Mouse (Mus musculus): ENCODE results near the gene Dnajc5.
"Not testable (repeated sequence)": the region's sequence is repeated elsewhere in the genome, so short reads cannot be mapped to it uniquely, and the experiment has no call there.

Gene Dnajc5

GRCm38 (mm10) chr2:181520118-181520935 lies at the start of gene Dnajc5:
Gene Dnajc5 (plus strand): TSS chr2:181520485.
- DNase-seq (ENCODE audit: low spot score in 2 of 2): peak; percentile 95 to 98

GRCm38 (mm10) chr2:181471246-181471645 lies 49.0 kb upstream of the Dnajc5 start:
- DNase-seq (ENCODE audit: low spot score in 2 of 2): no peak

GRCm38 (mm10) chr2:181472256-181472827 lies 47.9 kb upstream of the Dnajc5 start:
- no peak for DNase-seq (ENCODE audit: low spot score in 2 of 2)

- DNase-seq (ENCODE audit: low spot score in 2 of 2): no peak
Observed at GRCm38 (mm10) chr2:181483120-181483519, 37.2 kb upstream of the Dnajc5 start.

GRCm38 (mm10) chr2:181483562-181484318 lies 36.5 kb upstream of the Dnajc5 start:
- no peak for DNase-seq (ENCODE audit: low spot score in 2 of 2)

GRCm38 (mm10) chr2:181484456-181485233 lies 35.6 kb upstream of the Dnajc5 start:
- no peak for DNase-seq (ENCODE audit: low spot score in 2 of 2)

- DNase-seq (ENCODE audit: low spot score in 2 of 2): no peak
Observed at GRCm38 (mm10) chr2:181485741-181486140, 34.5 kb upstream of the Dnajc5 start.

GRCm38 (mm10) chr2:181487338-181488277 lies 32.7 kb upstream of the Dnajc5 start:
- DNase-seq (ENCODE audit: low spot score in 2 of 2): no peak

GRCm38 (mm10) chr2:181491432-181492205 lies 28.7 kb upstream of the Dnajc5 start:
- no peak for DNase-seq (ENCODE audit: low spot score in 2 of 2)

GRCm38 (mm10) chr2:181492206-181492605 lies 28.1 kb upstream of the Dnajc5 start:
- DNase-seq (ENCODE audit: low spot score in 2 of 2): no peak

- DNase-seq (ENCODE audit: low spot score in 2 of 2): no peak
Observed at GRCm38 (mm10) chr2:181493156-181493927, 26.9 kb upstream of the Dnajc5 start, which contains the start of gene Abhd16b. Gene Abhd16b (plus strand): TSS chr2:181493206.

GRCm38 (mm10) chr2:181494266-181494945 lies 25.9 kb upstream of the Dnajc5 start:
- DNase-seq (ENCODE audit: low spot score in 2 of 2): no peak

- not testable (repeated sequence) for DNase-seq (ENCODE audit: low spot score in 2 of 2)
Observed at GRCm38 (mm10) chr2:181495845-181496244, 24.4 kb upstream of the Dnajc5 start.

GRCm38 (mm10) chr2:181496281-181496680 lies 24.0 kb upstream of the Dnajc5 start:
- DNase-seq (ENCODE audit: low spot score in 2 of 2): peak in 1 of 2 experiments; percentile 28

- peak; percentile 71 to 89 for DNase-seq (ENCODE audit: low spot score in 2 of 2)
Observed at GRCm38 (mm10) chr2:181496831-181497547, 23.3 kb upstream of the Dnajc5 start, which contains the start of gene Tpd52l2. Gene Tpd52l2 (plus strand): TSS chr2:181497142.

GRCm38 (mm10) chr2:181497548-181497875 lies 22.8 kb upstream of the Dnajc5 start:
- peak; percentile 35 to 45 for DNase-seq (ENCODE audit: low spot score in 2 of 2)

- no peak for DNase-seq (ENCODE audit: low spot score in 2 of 2)
Observed at GRCm38 (mm10) chr2:181498644-181499043, 21.6 kb upstream of the Dnajc5 start.

GRCm38 (mm10) chr2:181509191-181509590 lies 11.1 kb upstream of the Dnajc5 start:
- no peak for DNase-seq (ENCODE audit: low spot score in 2 of 2)
